Mouse (Mus musculus) thymus, adult 18-20 months (tissue): ENCODE data around the gene Gm37240.

Experiments
- DNase-seq, 2 experiments: peaks; one replicate each; pipeline ENCODE4 v3.0.0; 2022; ENCODE audit warnings: mixed read lengths in 2 of 2

Gene Gm37240

DNA sequence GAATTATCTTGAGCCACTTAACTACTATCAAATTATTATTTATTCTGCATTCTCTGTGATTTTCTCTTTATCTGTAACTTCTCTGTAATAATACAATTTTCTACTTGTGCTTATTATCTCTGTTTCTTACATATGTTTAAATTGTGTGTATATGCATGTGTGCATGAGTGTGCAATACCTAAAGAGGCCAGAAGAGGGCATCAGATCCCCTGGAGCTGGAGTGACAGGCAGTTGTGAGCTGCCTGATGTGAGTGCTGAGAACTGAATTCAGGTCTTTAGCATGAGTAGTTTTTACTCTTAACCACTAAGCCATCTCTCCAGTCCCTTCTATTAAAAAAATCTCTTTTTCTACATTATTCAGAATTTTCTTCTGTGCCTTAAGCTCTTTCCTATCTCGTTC lies 406.7 kb downstream of the Gm37240 start:
- DNase-seq, result no peak

DNA sequence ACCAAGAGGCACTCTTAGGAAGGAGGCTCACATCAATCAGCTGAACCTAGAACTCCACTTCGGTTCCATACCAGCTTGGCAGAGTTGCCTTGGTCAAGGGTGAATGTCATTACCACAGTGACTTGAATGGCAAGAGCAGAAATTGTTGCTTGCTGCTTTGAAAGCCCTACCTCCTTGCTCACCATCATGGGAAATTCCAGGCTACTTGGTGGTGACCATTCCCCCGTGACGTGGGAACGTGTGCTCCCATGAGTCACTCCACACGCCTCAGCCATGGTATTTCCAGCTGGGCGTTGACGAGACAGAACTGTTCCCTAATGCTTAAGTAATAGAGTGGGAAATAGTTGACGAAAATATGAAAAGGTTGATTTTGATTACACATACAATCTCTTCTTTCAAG lies 408.6 kb downstream of the Gm37240 start:
- DNase-seq, result no peak

DNA sequence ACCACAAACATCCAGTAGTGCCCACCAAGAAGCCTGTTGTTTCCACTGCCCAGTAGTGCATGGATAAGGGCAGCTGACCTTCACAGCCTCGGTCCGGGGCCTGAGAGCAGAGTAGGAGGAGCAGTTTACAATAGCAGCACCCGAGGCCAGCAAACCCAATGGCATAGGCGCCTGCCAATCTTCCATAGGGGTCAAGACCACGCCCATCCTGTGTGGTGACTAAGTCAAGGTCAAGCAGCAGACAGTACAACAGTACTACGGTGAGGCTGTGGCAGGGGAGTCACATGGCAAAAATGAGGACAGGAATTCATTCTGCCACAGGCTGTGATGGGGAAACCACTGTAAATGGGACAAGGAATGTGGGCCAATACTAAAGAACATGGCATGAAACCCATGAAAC lies 417.6 kb downstream of the Gm37240 start:
- DNase-seq, result no peak

DNA sequence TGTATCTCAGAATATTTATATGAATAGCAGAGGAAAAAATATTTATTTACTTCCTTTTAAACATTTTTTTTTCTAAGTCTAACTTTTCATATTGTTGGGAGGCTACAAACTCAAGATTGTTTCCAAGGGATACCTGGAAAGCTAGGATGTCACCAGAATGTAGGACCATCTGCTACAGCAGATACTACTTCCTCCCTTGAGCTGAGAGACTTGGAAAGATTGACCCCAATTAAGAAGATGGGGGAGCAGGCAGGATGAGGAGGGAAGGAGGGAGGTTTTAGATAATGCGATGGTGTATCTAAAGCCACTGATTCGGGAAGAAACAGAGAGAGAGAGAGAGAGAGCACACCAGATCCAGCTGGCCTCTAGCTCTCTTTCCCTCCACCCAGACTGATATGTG lies 418.3 kb downstream of the Gm37240 start:
- no peak for DNase-seq

DNA sequence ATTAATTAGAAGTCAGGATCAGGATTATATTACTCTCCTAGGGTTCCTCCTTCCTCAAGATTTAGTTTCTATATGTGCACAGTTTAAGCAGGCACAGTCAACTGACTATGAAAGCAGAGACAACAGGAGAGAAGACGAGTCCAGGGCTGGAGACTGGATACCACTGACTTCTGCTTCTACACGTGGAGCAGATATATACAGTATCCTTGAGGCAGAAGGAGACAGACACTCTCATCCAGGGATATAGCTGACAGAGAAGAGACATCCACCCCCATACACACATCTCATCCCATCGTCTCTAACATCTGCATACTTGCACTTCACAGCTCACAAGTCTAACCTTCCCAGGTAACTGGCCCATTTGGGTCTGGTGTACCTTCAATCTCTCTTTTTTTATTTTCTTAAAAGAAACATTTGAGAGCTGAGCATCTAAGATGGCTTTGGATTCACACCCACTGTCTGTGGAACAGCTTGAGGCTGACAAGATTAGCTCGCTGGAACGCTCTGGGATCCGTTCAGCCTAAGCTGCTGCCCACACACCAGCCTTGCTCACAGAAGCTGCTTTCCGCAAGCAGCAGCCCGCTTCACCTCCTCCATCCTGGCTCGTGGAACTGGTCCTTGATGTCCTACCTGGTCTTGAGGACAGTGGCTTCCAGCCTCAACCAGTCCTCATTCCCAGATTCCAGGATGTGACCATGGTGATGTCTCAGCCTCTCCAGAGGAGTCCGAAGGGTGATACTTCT lies 421.9 kb downstream of the Gm37240 start:
- no peak for DNase-seq

DNA sequence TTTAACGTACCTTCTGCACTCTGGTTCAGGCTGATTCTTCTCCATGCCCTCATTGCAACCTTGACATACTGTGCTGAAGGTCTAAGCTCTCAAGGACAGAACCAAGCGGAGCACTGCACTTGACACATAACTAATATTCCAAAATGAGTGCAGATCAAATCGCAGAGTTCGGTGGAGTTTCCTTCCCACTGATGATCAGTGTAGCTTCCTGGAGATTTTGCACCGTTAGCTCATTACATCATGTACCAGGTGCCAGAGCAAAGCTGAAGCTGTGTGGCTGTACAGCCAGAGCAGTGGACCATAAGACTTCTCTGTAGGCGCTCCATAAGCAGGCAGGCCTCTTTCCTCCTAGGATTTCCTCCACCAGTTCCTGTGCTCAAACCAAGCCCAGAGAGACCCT lies 427.3 kb downstream of the Gm37240 start:
- DNase-seq, result no peak

DNA sequence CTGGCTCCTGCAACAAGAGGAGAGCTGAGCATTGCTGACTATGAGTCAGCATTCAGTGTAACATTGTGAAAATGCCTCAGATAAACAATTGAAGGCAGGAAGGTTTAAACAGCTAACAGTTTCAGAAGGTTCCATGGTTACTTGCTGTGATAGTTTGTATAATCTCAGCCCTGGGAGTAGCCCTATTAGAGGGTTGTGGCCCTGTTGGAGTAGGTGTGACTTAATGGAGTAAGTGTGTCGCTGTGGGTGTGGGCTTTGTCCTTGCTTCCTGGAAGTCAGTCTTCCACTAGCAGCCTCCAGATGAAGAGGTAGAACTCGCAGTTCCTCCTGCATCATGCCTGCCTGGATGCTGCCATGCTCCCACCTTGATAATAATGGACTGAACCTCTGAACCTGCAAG lies 430.3 kb downstream of the Gm37240 start:
- no peak for DNase-seq

DNA sequence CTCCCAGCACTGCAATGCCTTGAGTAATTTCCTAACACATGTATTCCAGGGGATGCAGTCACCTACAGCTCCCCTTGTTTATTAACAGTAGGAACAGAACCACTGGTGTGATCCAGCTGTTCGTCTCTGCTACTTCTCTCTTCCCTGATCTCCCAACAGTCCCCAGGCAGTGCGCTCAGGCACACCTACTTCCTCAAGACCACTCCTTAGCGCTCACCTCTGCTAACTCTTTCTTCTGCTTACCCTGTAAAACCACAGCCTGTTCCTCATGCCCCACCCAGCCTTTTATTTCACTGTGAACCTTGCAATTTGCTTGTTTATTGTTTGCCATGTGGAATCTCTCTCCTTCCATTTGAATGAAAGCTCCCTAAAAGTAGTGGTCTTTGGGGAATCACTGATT lies 431.9 kb downstream of the Gm37240 start:
- no peak for DNase-seq

DNA sequence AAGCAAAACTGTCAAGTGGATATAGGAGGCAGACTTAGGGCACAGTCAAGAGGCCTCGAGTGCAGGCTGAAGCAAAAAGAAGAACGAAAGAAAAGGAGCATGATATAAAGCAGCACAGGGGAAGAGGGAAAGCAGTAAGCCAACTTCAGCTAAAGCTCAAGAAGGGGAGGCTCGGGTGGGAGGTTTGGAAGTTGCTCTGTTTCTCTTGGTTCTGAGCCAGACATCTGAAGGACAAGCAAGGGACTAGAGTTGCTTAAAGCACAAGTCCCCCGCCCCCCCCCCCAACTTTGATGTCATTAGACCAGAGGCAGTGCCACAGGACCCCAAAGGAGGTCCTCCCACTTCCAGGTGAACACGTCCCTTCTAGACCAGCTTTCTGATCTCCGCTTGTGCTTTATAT lies 433.3 kb downstream of the Gm37240 start:
- no peak for DNase-seq

DNA sequence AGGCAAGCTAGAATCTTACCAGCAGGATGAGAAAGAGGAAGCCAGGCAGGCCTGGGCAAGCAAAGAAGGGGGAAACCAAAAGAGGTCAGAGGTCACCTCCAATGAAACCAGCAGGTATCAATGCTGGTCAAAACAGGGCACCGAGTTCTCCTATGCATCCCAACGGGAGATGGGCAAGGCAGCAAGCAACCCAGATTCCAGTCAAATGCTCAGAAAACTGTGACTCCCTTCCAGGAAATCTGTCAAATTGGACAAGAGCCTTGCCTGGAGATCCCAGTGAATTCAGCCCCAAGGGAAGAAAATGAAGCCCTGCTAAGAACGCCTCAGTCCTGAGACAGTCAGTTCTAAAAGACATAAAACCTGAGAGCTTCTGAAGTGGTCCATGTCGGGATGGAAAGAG lies 437.9 kb downstream of the Gm37240 start:
- no peak for DNase-seq

DNA sequence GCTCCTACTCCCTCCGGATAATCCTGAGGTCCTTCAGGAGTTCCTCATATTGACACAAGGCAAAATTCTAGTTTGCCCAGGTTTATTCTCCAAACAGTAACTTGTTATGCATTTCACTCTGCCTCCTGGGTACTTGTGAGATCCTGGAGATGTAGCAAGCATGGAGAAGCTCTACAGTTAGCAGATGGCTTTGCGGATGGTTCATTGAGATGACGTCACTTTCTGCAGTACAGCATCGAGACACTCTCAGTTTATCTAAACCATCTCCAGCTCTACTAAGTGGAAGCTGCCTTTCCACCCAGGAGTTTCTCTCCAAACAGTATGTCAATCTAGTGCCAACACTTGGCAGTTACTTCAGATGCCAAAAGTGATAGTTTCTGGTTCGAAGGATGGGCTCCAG lies 444.5 kb downstream of the Gm37240 start:
- DNase-seq, result no peak

DNA sequence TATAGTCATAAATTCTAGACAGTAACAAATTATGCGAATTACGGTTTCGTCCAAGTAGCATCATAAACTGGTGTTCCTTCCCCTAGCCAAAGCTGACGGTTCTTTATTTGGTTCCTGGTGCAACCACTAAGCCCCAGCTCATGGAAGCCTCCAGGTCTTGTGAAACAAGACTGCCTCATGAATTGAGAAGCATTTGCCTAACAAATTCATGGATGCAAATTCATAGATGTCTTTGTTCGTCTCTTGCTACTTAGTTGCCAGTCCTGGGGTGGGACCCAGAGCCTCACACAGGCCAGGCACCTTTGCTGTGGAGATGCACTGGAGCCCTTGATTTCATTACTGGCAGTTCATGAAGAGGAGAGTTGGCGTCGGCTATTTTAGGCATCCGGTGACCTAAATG lies 445.1 kb downstream of the Gm37240 start:
- DNase-seq, result no peak

DNA sequence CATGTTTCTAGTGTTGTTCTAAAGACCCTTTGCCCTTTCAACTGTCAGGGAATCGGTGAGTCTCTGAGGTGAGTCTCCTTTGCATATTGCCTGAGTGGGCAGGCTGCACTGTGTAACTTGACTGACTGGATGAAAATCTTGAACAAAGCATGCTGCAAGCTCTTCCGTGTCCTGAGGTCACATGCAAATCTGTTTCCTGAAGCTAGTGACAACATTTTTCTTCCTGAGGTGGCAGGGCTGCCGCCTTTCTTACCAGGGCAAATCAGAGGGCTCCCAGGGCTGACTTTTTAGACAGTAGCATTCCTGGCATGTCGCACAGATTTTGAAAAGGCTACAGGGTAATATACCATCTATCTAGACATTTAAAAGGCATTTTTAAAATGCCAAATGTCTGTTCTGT lies 451.9 kb downstream of the Gm37240 start:
- no peak for DNase-seq

DNA sequence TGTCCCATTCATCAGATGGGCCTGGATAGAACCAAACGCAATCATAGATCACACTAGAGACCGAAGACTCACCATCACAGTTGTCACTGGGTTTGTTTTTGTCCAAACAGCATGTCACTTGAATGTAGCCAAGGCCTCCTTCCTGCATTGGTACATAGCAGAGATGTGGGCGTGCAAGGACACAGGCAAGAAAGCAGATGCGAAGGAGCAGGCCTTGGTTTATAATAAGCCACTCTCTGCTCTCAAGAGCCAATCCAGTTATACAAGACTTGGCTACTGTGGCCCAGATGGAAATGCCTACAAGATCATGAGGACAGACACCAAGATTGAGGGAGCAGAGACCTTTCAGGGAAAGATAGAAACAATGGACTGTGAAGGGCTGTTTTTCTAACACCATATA lies 456.1 kb downstream of the Gm37240 start:
- no peak for DNase-seq

DNA sequence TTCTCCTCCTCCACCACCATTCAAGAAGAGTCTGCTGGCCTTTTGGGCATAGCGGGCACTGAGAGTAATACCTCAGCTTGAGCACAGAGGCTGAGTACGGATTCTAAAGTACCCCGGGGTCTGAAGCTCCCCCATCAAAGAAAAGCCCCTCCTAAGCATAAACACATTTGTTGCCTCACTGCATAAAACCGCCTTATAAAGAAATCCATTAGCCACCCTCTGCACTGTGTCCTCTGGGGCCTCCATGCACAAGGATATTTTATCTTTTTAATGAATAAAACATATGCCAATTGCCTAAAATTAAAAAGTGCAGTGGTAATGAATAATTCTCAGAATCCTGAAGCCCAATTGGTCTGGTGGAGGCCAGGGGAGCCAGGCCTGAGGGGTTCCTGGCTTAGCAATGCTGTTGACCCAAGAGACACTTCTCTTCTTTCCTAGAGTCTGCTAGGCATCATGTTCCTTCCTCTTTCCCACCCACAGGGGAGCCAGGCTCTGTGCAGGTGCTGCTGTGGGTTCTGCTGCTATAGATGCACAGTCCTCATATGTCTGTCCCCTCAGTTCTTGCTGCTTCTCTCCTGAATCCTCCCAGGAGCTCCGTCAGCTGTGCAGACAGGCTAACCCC lies 463.8 kb downstream of the Gm37240 start:
- no peak for DNase-seq

DNA sequence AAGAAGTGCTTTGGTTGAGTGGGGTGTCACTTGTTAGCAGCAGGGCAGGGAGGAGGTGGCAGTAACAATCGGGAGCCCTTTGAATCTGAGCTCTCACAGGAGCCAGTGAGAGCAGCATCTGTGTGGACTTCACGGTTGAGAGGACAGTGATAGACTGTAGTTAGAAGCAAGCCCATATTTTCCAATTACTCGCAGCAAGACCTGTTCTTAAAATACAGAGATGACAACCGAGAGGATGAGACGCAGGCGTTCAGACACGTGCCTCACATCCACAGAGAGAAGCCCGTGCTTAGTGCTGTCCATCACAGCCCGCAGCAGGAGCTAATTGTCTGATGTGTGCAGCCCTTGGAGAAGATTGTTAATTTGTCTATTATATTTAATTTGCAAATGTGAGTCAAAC lies 465.9 kb downstream of the Gm37240 start:
- DNase-seq, result no peak

DNA sequence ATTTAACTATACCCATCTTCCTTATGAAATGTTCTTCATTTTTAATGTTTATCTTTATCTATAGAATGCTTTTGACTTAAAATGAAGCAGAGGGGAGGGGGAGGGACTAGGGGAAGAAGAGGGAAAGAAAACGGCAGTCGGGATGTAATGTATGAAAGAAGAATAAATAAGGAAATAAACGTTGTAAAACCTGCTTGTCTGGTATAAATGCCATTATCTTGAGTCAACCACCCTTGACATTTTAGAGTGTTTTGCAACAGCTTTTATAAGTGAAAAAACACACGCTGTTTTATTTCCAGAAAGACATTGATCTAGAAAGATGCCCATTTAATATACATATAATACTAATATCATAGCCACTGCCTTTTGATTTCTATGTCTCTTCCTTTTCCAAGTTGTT lies 469.7 kb downstream of the Gm37240 start:
- no peak for DNase-seq

DNA sequence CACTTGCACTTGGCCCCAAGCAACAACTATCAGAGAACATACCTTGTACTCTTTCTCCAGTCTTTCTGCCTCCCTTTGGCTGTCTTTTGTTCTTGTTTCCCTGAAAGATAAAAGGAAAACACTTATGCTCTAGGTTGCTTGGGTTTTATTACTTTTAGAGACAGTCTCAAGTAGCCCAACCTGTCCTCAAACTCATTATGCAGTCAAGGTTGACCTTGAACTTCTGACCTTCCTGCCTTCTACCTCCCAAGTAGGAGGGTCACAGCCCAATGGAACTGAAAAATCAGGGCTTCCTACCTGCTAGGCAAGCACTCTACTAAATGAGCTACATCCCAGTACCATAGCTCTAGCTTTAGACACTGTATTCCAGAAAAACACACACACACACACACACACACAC lies 488.5 kb downstream of the Gm37240 start:
- DNase-seq, result no peak

DNA sequence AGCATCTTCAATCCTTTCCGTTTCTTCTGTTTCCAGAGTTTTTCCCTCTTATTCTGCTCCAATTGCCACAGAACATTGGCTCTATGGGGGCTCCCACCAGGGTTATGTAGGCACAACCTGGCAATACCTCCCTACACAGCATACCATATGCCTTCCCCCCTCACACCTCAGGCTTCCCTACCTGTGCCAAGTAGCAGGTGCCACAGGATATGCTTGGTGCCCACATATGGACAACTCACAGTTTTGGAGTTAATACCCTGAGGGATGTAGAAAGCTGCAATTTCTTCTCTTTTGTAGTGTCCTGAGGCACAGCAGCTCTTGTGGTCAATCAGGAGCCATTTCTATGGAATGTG lies 488.9 kb downstream of the Gm37240 start:
- DNase-seq, result no peak

DNA sequence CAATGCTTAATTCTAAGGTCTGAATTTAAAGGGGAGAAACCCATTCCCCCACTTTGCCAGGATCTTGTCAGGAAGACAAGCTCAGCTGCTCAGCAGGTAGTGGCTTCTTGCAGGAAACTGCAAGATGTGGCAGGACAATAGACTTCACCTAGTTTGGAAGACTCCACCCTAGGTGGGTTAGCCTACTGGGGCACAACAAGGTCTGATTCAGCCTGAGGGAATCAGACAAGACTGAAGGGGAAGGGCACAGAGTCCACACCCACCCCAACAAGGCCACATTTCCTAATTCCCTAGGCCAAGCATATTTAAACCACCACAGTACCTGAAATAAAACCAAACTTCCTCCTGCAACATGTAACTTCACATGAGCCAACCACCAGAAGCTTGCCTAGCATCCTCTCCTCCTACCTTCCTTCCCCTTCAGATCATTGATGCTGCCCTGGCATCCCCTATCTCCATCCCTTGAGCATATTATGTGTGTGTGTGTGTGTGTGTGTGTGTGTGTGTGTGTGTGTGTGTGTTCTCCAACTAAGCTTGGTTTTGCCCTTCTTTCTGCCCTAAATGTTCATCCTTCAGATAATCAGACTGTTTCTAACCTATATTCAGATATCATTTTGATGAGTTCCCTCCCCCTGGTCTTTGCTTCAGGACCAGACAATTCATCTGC lies 489.4 kb downstream of the Gm37240 start:
- no peak for DNase-seq

DNA sequence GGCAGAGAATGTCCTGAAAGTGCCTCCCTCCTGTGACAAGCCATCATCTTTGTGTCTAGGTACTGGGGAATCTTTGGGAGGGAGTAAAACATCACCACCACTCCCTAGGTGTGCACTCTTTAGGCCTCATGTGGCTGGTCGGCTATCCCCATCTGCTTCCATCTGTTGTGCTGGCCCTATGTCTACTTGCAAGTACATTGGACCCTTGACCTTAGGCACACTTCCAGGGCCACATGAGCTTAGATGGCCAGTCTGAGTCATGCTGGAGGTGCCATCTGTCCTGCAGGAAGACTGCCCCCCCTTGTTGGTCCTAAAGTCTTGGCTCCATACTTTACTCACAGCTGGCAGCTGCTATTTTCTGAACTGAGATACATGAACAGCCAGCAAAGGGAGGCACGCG lies 493.9 kb downstream of the Gm37240 start:
- DNase-seq, result no peak

DNA sequence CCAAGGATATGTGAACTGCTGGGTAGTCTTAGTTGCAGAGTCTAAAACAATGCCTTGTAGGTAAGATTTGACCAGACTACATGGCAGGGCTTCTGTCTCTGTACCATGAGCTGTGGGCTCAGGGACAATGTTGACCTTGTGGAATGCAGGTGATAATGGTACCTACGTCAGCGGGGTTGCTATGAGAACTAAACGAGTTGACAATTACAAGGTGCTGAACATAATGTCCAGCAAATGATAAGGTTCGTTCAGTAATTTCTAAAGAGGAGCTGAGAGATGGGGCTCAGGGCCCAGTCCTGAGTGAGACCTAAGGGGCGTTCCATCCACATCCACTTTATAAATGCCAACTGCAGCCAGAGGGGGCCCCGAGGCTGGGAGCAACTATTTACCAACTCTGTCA lies 495.6 kb downstream of the Gm37240 start:
- DNase-seq, result no peak

DNA sequence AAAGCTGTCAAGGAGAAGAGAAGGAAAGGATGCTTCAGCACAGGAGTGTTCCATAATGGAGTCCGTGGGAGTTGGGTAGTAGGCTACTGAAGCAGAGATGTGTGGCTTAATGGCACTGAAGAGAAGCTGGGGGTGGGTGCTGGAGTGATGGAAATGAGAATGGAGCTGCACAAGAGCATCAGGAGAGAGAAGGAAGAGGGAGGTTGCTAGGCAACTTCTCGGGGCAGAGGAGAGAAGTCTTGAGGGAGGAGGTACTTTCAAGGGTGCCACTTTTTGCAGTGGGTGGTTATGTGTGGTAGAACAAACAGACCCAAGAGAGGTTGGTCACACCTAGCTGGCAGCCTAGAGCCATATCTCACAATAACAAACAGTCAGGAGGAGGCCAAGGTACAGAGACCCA lies 496.2 kb downstream of the Gm37240 start:
- no peak for DNase-seq

DNA sequence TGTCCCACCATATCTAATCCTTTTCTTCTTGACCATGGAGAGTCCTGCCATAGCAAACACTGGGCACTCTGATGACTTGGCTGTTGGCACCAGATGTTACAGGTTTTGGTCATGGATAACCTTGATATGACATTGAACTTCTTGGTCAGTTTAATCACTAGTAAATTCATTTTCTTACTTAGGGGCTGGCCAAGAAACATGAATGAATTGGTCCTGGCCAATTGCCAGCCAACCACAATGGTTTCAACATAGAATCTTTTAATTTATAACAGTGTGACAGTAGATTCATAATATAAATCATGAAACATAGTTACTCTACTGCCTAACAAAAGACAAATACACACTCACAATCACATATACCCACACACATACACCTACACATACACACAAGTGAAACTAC lies 501.9 kb downstream of the Gm37240 start:
- no peak for DNase-seq

DNA sequence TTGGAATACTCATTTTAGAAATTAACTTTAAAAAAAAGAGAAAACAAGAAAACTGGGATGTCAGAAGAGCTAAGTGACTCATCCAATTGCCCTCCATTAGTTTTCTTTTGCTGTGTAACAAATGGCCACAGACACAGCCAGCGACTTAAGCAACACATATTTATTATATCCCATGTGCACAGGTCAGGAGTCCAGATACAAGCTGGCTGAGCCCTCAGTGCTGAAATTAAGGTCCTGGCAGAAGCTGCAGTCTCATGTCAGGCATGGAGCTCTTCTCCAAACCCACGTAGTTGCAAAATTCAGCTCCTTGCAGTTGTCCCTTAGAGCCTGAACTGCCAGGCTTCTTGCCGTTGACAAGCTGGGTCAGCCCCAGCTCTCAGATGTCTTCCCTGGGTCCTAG lies 504.0 kb downstream of the Gm37240 start:
- no peak for DNase-seq
